Mouse (Mus musculus): Measurements from ENCODE around the gene Olfr62.

Olfr62 gene

GRCm38 (mm10) chr4:118658652-118659051, at the start of gene Olfr62:
Gene Olfr62 (plus strand): TSS chr4:118658952.
- DNase-seq (ENCODE audit: low read depth): no peak

- DNase-seq (ENCODE audit: low read depth): no peak
Measured at GRCm38 (mm10) chr4:118609836-118610235, 48.9 kb upstream of the Olfr62 start.

DNA sequence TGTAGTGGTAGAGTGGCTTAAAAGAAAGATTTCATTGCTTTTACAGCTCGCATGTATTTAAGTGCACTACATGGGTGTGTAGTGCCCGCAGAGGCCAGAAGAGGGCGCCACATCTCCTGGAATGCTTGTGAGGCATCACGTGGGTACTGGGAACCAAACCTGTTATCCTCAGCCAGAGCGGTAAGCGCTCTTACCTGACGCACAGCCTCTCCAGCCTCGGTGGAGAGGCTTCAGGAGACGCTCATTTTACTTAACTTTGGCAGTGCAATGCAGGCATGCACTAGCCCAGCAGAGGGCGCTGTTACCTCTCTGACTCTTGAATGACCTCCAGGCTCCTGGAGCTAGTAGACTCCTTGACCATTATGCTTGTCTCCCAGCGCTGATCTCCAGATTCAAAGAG, 46.1 kb upstream of the Olfr62 start:
- DNase-seq (ENCODE audit: low read depth): peak; percentile 21

- DNase-seq (ENCODE audit: low read depth): no peak
Measured at GRCm38 (mm10) chr4:118615412-118615811, 43.3 kb upstream of the Olfr62 start.

- peak; percentile 98 for DNase-seq (ENCODE audit: low read depth)
Measured at GRCm38 (mm10) chr4:118620279-118620966, 38.3 kb upstream of the Olfr62 start, which contains the start of the genes Cfap57 and Ebna1bp2. Gene Cfap57 (minus strand): TSS chr4:118620777. Gene Ebna1bp2 (plus strand): TSS chr4:118620799.

- no peak for DNase-seq (ENCODE audit: low read depth)
Measured at GRCm38 (mm10) chr4:118620967-118621320, 37.8 kb upstream of the Olfr62 start.

DNA sequence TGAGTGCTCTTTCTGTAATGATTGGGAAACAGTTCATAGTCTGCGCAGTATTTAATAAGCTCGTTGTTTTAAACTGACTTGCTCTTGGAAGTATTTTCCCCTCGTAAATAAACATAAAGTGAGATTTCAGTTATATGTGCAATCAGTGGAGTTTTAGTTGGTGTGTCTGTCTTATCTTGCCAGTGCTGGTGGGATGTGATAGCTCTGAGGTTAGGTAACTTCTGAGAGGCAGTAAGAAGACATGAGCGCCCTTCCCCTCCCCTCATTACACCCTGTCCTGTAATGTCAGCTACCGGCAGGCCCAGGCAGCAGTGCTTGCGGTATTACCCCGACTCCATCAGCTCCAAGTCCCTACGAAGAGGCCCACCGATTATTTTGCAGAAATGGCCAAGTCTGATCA, 37.0 kb upstream of the Olfr62 start:
- no peak for DNase-seq (ENCODE audit: low read depth)

DNA sequence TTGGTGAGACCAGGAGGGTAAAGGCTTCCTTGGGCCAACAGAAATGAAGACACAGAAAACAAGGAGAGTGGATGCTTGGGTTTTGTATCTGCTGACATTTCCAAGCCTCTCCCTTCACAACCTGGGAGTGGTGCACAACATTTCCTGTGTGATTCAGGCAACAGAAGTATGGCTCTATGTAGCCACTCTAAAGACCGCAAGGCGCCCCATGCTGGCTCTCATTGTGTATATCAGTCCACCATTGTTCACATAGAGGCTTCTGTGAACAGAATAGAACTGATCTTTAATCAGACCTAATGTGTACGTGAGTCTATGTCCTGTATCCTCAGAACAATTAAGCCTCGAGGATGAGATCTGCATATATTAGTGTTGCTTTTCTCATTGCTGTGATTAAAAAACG, 28.5 kb upstream of the Olfr62 start:
- DNase-seq (ENCODE audit: low read depth): no peak

- DNase-seq (ENCODE audit: low read depth): no peak
Measured at GRCm38 (mm10) chr4:118642346-118643190, 16.2 kb upstream of the Olfr62 start.

DNA sequence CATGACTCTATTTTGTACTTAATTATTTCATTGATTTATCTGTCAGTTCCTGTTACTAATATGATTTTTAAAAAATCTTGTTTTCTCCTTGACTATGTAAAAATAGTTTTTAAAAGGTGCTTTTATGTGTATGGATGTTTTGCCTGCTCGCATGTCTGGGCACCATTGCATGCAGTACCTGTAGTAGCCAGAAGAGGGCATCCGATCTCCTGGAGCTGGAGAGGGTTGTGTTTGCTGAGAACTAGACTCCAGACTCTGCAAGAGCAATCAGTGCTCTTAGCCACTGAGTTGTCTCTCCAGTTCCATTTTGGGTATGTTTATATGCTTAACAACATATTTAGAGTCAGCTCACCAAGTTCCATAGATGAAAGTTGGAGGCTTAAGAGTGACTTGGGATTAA, 13.5 kb upstream of the Olfr62 start:
- DNase-seq (ENCODE audit: low read depth): peak; percentile 64

DNA sequence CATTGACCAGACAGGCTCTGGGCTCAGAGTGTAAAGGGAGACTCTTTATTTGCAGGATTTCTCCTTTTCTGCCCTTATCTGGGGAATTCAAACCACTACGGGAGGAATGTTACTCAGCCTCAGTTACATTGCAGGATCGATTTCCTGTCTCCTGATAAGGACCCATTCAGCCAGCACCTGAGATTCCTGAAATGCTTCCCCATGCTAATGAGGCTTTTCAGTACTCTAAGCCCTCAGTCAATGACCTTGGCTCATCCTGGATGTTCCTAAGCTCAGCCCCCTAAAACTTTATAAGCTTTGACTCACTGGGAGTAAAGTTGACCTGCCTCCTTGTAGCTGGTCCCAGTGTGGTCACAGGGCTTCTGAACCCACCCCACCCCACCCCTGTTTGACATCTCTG, 28.3 kb downstream of the Olfr62 start:
- DNase-seq (ENCODE audit: low read depth): no peak

DNA sequence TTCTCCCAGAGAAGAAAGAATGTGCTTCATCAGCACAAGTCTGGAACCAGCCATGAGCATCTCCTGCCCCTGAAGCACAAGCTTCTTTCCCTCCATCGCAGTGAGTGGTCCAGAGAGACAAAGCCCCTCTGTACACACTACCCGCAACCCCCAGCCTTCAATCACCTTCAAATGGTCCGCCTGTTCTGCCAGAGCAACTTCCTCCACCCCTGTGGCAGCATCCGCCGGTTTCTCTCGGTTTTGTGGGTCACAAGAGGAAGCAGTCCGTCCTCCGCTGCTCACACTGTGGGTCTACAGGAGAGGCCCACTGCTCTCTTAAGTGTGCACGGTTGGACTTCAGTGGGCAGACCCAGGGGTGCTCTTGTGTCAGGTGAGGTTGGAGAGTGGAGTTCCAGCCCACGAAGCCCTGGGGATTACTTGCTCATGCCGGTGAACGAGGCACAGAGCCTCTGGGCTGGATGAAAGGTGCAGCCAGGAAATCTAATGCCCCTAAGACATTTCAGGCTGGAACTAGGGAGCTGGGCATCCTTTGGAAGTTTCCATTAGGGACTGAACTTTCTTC, 33.7 kb downstream of the Olfr62 start, which contains the start of gene Olfr1342:
Gene Olfr1342, minus strand, starts transcription at position 345 of the 562 bp plus-strand sequence.
- no peak for DNase-seq (ENCODE audit: low read depth)

DNA sequence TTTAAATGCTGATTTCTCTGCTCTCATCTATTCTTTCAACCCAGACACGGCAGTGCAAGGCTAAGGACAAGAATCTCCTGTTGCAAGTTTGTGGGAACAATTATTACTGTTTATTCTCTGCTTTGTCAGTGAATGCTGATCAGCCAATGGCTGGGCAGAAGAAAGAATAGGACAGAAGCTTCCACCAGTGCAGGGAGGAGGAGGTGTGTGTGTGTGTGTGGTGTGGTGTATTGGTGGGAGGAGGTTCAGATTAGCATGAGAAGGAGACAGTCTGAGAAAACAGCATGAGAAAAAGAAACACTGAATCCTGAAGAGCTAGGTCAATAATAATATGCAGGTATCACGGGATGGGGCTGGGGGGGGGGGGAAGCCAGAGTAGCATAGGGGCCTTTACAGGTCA, 35.1 kb downstream of the Olfr62 start:
- DNase-seq (ENCODE audit: low read depth): no peak

DNA sequence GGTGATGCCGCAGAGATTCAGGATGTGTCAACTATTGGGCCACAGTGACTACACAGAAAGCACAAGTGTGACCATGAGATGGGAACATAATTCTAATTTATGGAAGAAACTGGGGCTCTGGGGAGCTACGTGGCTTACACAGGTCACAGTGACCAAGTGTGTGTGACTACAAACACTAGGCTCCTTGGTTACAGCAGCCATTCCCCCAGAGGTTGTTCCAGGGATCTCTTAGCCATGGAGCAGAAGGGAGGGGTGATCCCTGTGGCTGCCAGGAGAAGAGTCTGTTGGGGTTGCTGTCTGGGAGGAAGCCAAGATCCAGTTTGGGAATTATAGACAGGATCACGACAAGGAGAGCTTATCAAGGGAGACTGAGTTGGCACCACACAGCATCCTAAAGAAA, 44.5 kb downstream of the Olfr62 start, which contains the start of gene Olfr1341:
Gene Olfr1341, plus strand, starts transcription at position 301 of the 400 bp plus-strand sequence.
- DNase-seq (ENCODE audit: low read depth): no peak

- no peak for DNase-seq (ENCODE audit: low read depth)
Measured at GRCm38 (mm10) chr4:118708086-118708485, 49.3 kb downstream of the Olfr62 start.

- DNase-seq (ENCODE audit: low read depth): no peak
Measured at GRCm38 (mm10) chr4:118711656-118712055, 52.9 kb downstream of the Olfr62 start.

All from naive thymus-derived CD4-positive, alpha-beta T cell, adult 2 months (primary cell).